Mouse (Mus musculus): Measurements from ENCODE around the gene Ccdc87. TPM values are rescaled to one million over a fixed set of nuclear protein-coding genes. Genes with fewer than 3 reads are reported as not detected.
A peak's percentile ranks its signal among the peaks of the same experiment; 100 is the strongest.
"Not testable (repeated sequence)": the region's sequence is repeated elsewhere in the genome, so short reads cannot be mapped to it uniquely, and the experiment has no call there.

The Ccdc87 gene
- polyA plus RNA-seq, 1 experiment from 2014 or later: not detected

- Histone ChIP-seq H3K9ac (ENCODE audit: low read length) (no peak overlapping the region), H3K36me3 (ENCODE audit: control insufficient read depth, insufficient read depth, low read length) (no peaks in the 10 kb centered on the region), H3K4me1 (ENCODE audit: control insufficient read depth, insufficient read depth, low read length) (no peaks in the 10 kb centered on the region), H3K4me3 (ENCODE audit: low read depth, low read length) (no peak overlapping the region), H3K9me3 (ENCODE audit: control insufficient read depth, low read length) (no peaks in the 10 kb centered on the region), H3K27me3 (ENCODE audit: control insufficient read depth, insufficient read depth, low read length) (no peaks in the 10 kb centered on the region), H3K27ac (replicated peaks; ENCODE audit: low read depth, low read length) (no peak overlapping the region), H3K4me2 (ENCODE audit: low read depth, severe bottlenecking) (no peak overlapping the region)
- ATAC-seq (ENCODE audit: insufficient number of reproducible peaks, low FRiP score, low TSS enrichment, low read depth) (no peak), DNase-seq (ENCODE audit: low spot score) (no peak)
- 83% methylated on average over 6 of the region's 6 CpGs for WGBS
These were observed 23.9 kb downstream of the Ccdc87 start for GRCm38 (mm10) chr19:4863048-4863447.

GRCm38 (mm10) chr19:4865147-4865546 is 26.0 kb downstream of the Ccdc87 start:
- WGBS: 7% methylated on average over 17 of the region's 17 CpGs
- no peak overlapping the region for H3K4me3 ChIP-seq (ENCODE audit: low read depth, low read length)

DNA sequence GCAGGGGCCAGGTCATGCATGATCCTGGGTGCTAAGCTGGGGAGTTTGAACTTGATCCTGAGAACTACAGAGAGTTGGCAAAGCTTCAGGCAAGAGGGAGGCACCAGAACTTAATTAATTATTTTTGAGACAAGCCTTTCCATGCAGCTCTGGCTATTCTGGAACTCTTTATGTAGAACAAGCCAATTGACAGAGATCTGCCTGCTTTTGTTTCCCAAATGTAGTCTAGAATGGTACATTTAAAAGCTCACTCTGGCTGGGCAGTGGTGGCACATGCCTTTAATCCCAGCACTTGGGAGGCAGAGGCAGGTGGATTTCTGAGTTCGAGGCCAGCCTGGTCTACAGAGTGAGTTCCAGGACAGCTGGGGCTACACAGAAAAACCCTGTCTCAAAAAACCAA is 35.4 kb downstream of the Ccdc87 start:
- not testable (repeated sequence) for H3K4me1 ChIP-seq (ENCODE audit: control insufficient read depth, insufficient read depth, low read length); H3K27ac ChIP-seq (replicated peaks; ENCODE audit: low read depth, low read length); H3K4me3 ChIP-seq (ENCODE audit: low read depth, low read length); DNase-seq (ENCODE audit: low spot score); H3K9me3 ChIP-seq (ENCODE audit: control insufficient read depth, low read length); H3K4me2 ChIP-seq (ENCODE audit: low read depth, severe bottlenecking); ATAC-seq (ENCODE audit: insufficient number of reproducible peaks, low FRiP score, low TSS enrichment, low read depth); H3K27me3 ChIP-seq (ENCODE audit: control insufficient read depth, insufficient read depth, low read length); H3K36me3 ChIP-seq (ENCODE audit: control insufficient read depth, insufficient read depth, low read length); H3K9ac ChIP-seq (ENCODE audit: low read length)
- WGBS: 92% methylated on average over 1 of the region's 1 CpGs

More at GRCm38 (mm10) chr19:4865147-4865546, 26.0 kb downstream of the Ccdc87 start:
- no peaks in the 10 kb centered on the region for H3K27me3 ChIP-seq (ENCODE audit: control insufficient read depth, insufficient read depth, low read length)
- H3K9me3 ChIP-seq (ENCODE audit: control insufficient read depth, low read length): no peaks in the 10 kb centered on the region
- H3K4me1 ChIP-seq (ENCODE audit: control insufficient read depth, insufficient read depth, low read length): no peaks in the 10 kb centered on the region
- DNase-seq (ENCODE audit: low spot score) (peak; percentile 27), ATAC-seq (ENCODE audit: insufficient number of reproducible peaks, low FRiP score, low TSS enrichment, low read depth) (no peak)
- no peak overlapping the region for H3K4me2 ChIP-seq (ENCODE audit: low read depth, severe bottlenecking)
- H3K27ac ChIP-seq (replicated peaks; ENCODE audit: low read depth, low read length): no peak overlapping the region
- no peaks in the 10 kb centered on the region for H3K36me3 ChIP-seq (ENCODE audit: control insufficient read depth, insufficient read depth, low read length)
- no peak overlapping the region for H3K9ac ChIP-seq (ENCODE audit: low read length)

- Histone ChIP-seq H3K9ac (ENCODE audit: low read length) (no peak overlapping the region), H3K4me1 (ENCODE audit: control insufficient read depth, insufficient read depth, low read length) (no peaks in the 10 kb centered on the region), H3K4me2 (ENCODE audit: low read depth, severe bottlenecking) (no peak overlapping the region), H3K27me3 (ENCODE audit: control insufficient read depth, insufficient read depth, low read length) (no peaks in the 10 kb centered on the region), H3K36me3 (ENCODE audit: control insufficient read depth, insufficient read depth, low read length) (no peaks in the 10 kb centered on the region), H3K27ac (replicated peaks; ENCODE audit: low read depth, low read length) (no peak overlapping the region), H3K9me3 (ENCODE audit: control insufficient read depth, low read length) (no peaks in the 10 kb centered on the region), H3K4me3 (ENCODE audit: low read depth, low read length) (no peak overlapping the region)
- ATAC-seq (ENCODE audit: insufficient number of reproducible peaks, low FRiP score, low TSS enrichment, low read depth) (no peak), DNase-seq (ENCODE audit: low spot score) (no peak)
- 83% methylated on average over 2 of the region's 4 CpGs for WGBS
These were observed 37.1 kb downstream of the Ccdc87 start for GRCm38 (mm10) chr19:4876241-4876640.

GRCm38 (mm10) chr19:4876755-4877154 is 37.6 kb downstream of the Ccdc87 start:
- Histone ChIP-seq H3K27ac (replicated peaks; ENCODE audit: low read depth, low read length) (no peak overlapping the region), H3K36me3 (ENCODE audit: control insufficient read depth, insufficient read depth, low read length) (no peaks in the 10 kb centered on the region), H3K4me2 (ENCODE audit: low read depth, severe bottlenecking) (no peak overlapping the region), H3K4me1 (ENCODE audit: control insufficient read depth, insufficient read depth, low read length) (no peaks in the 10 kb centered on the region), H3K9me3 (ENCODE audit: control insufficient read depth, low read length) (no peaks in the 10 kb centered on the region), H3K27me3 (ENCODE audit: control insufficient read depth, insufficient read depth, low read length) (no peaks in the 10 kb centered on the region), H3K4me3 (ENCODE audit: low read depth, low read length) (no peak overlapping the region), H3K9ac (ENCODE audit: low read length) (no peak overlapping the region)
- 68% methylated on average over 3 of the region's 3 CpGs for WGBS
- DNase-seq (ENCODE audit: low spot score) (no peak), ATAC-seq (ENCODE audit: insufficient number of reproducible peaks, low FRiP score, low TSS enrichment, low read depth) (no peak)

DNA sequence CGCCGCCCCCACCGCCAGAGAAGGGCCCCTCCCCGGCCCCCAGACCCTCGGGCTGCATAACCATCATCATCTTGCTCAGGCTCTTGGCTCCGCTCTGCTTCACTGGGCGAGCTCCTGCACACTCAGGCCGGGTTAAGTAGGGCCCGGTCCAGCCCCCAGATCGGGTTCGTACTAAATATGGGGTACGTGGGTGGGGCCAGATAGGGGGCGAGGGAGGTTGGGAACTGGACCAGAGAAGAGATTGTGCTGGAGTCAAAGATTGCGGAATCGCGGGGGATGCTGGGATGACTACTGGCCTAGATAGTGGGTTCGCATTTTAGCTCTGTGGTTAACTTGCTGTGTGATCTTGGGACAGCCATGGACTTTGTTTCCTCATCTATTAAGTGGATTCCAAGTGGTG is 38.6 kb downstream of the Ccdc87 start, which contains the start of gene Actn3:
Actn3 (minus strand) TSS at position 125 of the 400 bp plus-strand sequence.
- H3K9me3 ChIP-seq (ENCODE audit: control insufficient read depth, low read length): no peaks in the 10 kb centered on the region
- 0 out of 2 replicates have a peak within 1 kb of the TSS, but pooled peaks have one; percentile 22 for H3K27ac ChIP-seq (replicated peaks; ENCODE audit: low read depth, low read length)
- WGBS: 6% methylated on average over 17 of the region's 17 CpGs
- peak within 1 kb of the TSS; percentile 80 for H3K4me3 ChIP-seq (ENCODE audit: low read depth, low read length)
- no peaks in the 10 kb centered on the region for H3K36me3 ChIP-seq (ENCODE audit: control insufficient read depth, insufficient read depth, low read length)
- DNase-seq (ENCODE audit: low spot score): no peak
- H3K27me3 ChIP-seq (ENCODE audit: control insufficient read depth, insufficient read depth, low read length): no peaks in the 10 kb centered on the region
- no peaks in the 10 kb centered on the region for H3K4me1 ChIP-seq (ENCODE audit: control insufficient read depth, insufficient read depth, low read length)
- no peak for ATAC-seq (ENCODE audit: insufficient number of reproducible peaks, low FRiP score, low TSS enrichment, low read depth)
- H3K9ac ChIP-seq (ENCODE audit: low read length): peak within 1 kb of the TSS; percentile 61
- peak within 1 kb of the TSS; percentile 81 for H3K4me2 ChIP-seq (ENCODE audit: low read depth, severe bottlenecking)

- DNase-seq (ENCODE audit: low spot score): peak; percentile 98
- Histone ChIP-seq H3K36me3 (ENCODE audit: control insufficient read depth, insufficient read depth, low read length) (no peaks in the 10 kb centered on the region), H3K9me3 (ENCODE audit: control insufficient read depth, low read length) (no peaks in the 10 kb centered on the region), H3K9ac (ENCODE audit: low read length) (peak within 1 kb of the TSS; percentile 61), H3K4me3 (ENCODE audit: low read depth, low read length) (peak within 1 kb of the TSS; percentile 80), H3K4me2 (ENCODE audit: low read depth, severe bottlenecking) (peak within 1 kb of the TSS; percentile 81), H3K27me3 (ENCODE audit: control insufficient read depth, insufficient read depth, low read length) (no peaks in the 10 kb centered on the region), H3K27ac (replicated peaks; ENCODE audit: low read depth, low read length) (0 out of 2 replicates have a peak within 1 kb of the TSS, but pooled peaks have one; percentile 22), H3K4me1 (ENCODE audit: control insufficient read depth, insufficient read depth, low read length) (no peaks in the 10 kb centered on the region)
- peak; percentile 94 for ATAC-seq (ENCODE audit: insufficient number of reproducible peaks, low FRiP score, low TSS enrichment, low read depth)
- WGBS: 1% methylated on average over 52 of the region's 52 CpGs
These were observed 39.5 kb downstream of the Ccdc87 start, which contains the start of gene Zdhhc24 for GRCm38 (mm10) chr19:4878405-4879323. Zdhhc24 (plus strand) TSS chr19:4878668.

DNA sequence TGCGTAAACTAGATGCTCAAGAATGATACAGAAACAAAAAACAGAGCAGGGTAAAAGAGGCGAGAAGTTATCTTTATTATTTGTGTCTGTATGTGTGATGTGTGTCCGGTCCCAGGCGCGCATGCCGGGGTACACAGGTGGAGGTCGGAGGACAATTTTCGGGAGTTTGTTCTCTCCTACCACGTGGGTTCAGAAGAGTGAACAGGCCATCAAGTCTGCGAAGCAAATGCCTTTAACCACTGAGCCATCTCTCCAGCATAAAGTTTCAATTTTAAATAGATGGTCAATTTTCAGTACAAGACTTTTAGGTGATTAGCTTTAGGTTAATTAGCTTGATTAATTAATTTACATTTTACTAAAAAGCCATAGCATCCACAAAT is 40.1 kb downstream of the Ccdc87 start:
- DNase-seq (ENCODE audit: low spot score): no peak
- Histone ChIP-seq H3K36me3 (ENCODE audit: control insufficient read depth, insufficient read depth, low read length) (no peaks in the 10 kb centered on the region), H3K9me3 (ENCODE audit: control insufficient read depth, low read length) (no peaks in the 10 kb centered on the region), H3K4me1 (ENCODE audit: control insufficient read depth, insufficient read depth, low read length) (no peaks in the 10 kb centered on the region), H3K9ac (ENCODE audit: low read length) (no peak overlapping the region), H3K27me3 (ENCODE audit: control insufficient read depth, insufficient read depth, low read length) (no peaks in the 10 kb centered on the region), H3K4me2 (ENCODE audit: low read depth, severe bottlenecking) (peak overlapping the region; percentile 81), H3K27ac (replicated peaks; ENCODE audit: low read depth, low read length) (no peak overlapping the region), H3K4me3 (ENCODE audit: low read depth, low read length) (peak overlapping the region; percentile 80)
- whole genome bisulfite sequencing: 57% methylated on average over 10 of the region's 10 CpGs
- ATAC-seq (ENCODE audit: insufficient number of reproducible peaks, low FRiP score, low TSS enrichment, low read depth): no peak
